ENCODE assay signal across 8 mouse cellular contexts in the genomic region with DNA sequence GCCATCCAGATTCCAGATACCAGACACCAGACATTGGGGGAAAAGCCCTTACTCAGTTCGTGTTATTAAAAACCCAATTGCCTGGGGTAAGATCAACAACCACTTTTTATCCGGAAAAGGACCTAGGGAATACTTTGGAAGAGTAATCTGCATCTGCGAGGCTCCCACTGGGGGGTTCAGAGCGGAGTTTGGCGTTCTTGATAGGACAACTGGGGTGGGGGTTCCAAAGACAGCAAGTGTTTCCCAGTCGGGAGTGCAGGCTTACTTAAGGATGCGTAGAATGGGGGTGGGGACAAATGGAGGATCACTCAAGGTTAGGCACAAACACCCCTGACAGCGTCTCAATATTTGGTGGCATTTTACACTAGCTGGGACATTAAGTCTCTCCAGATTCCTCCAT. TPM values are rescaled to one million over a fixed set of nuclear protein-coding genes. Genes with fewer than 3 reads are reported as not detected.
DNase-seq lines count a peak whose midpoint lies in the region; ATAC-seq and TF ChIP-seq lines count a peak whose summit lies in the region.

No protein-coding gene starts in this region.

- peaks cover 15% of the 10 kb centered on the region for H3K36me3 ChIP-seq in heart, embryonic 13.5 days
- H3K36me3 ChIP-seq in heart, adult 2 months (ENCODE audit: control insufficient read depth, insufficient read depth, low read length), result no peaks in the 10 kb centered on the region
- H3K36me3 ChIP-seq in forebrain, postnatal 0 days (ENCODE audit: insufficient read depth), result peaks cover 11% of the 10 kb centered on the region
- peaks cover 17% of the 10 kb centered on the region for H3K36me3 ChIP-seq in macrophage (ENCODE audit: inconsistent target)

- no peak for DNase-seq in heart, adult 2 months
- peak; percentile 21 for DNase-seq in R1 (ENCODE audit: low read depth, low spot score)
- no peak for DNase-seq in forebrain, postnatal 0 days
- DNase-seq in adrenal gland, adult 2 months, result no peak

- H3K9ac ChIP-seq in heart, embryonic 13.5 days, result peak overlapping the region; percentile 82; the same call in 1 of the 2 replicates
- no peak overlapping the region for H3K9ac ChIP-seq in heart, adult 2 months (ENCODE audit: low read depth, low read length)
- H3K9ac ChIP-seq in forebrain, postnatal 0 days, result peak overlapping the region; percentile 96; the same call in 1 of the 2 replicates

- TF ChIP-seq POLR2A in heart, adult 2 months (IDR thresholded peaks at IDR 0.05; ENCODE audit: insufficient read depth, low read depth, low read length), result no peak

- H3K4me3 ChIP-seq in heart, embryonic 13.5 days, result peak overlapping the region; percentile 70
- H3K4me3 ChIP-seq in heart, adult 2 months, result no peak overlapping the region
- peak overlapping the region; percentile 95; the same call in 1 of the 2 replicates for H3K4me3 ChIP-seq in forebrain, postnatal 0 days (ENCODE audit: low read depth, low read length)
- peak overlapping the region; percentile 73 for H3K4me3 ChIP-seq in macrophage (ENCODE audit: inconsistent target)

- intact Hi-C loops in heart, adult 2 months (cut with DNase I), result loop anchor here (5.0 kb wide), 4 partner anchors 69 to 194 kb away; partner anchors contain the start of genes Cct7, Pradc1 and Spr

- TF ChIP-seq EP300 in heart, adult 2 months (IDR thresholded peaks at IDR 0.05; ENCODE audit: insufficient read depth, low read depth, low read length), result no peak

- H3K4me1 ChIP-seq in heart, embryonic 13.5 days, result peaks cover 23% of the 10 kb centered on the region
- H3K4me1 ChIP-seq in heart, adult 2 months (ENCODE audit: control insufficient read depth, insufficient read depth, low read length), result peaks cover 2% of the 10 kb centered on the region
- 0 out of 2 replicates have a peak, but pooled peaks cover 3% of the 10 kb centered on the region for H3K4me1 ChIP-seq in forebrain, postnatal 0 days (ENCODE audit: insufficient read depth)

- no peaks in the 10 kb centered on the region for H3K79me2 ChIP-seq in heart, adult 2 months (replicated peaks; ENCODE audit: control insufficient read depth, insufficient read depth, low read length)
- peaks cover 39% of the 10 kb centered on the region; the same call in 1 of the 2 replicates for H3K79me2 ChIP-seq in macrophage (ENCODE audit: inconsistent target)

- ATAC-seq in heart, embryonic 13.5 days (ENCODE audit: extremely low read depth, insufficient number of reproducible peaks, low FRiP score, low TSS enrichment), result no peak
- ATAC-seq in forebrain, postnatal 0 days, result no peak
- no peak for ATAC-seq in megakaryocyte progenitor cell, adult 5-6 weeks (replicated peaks; ENCODE audit: poor library complexity)
- ATAC-seq in monocyte, adult 5-6 weeks (replicated peaks; ENCODE audit: insufficient number of reproducible peaks, low FRiP score, low TSS enrichment, poor library complexity, severe bottlenecking), result no peak

- no peaks in the 10 kb centered on the region for H3K9me3 ChIP-seq in heart, embryonic 13.5 days
- H3K9me3 ChIP-seq in forebrain, postnatal 0 days (ENCODE audit: low read length), result no peaks in the 10 kb centered on the region

- H3K27me3 ChIP-seq in heart, embryonic 13.5 days (replicated peaks), result peaks cover 13% of the 10 kb centered on the region
- H3K27me3 ChIP-seq in heart, adult 2 months (ENCODE audit: control insufficient read depth, insufficient read depth, low read length), result no peaks in the 10 kb centered on the region
- H3K27me3 ChIP-seq in forebrain, postnatal 0 days (ENCODE audit: insufficient read depth, low read length), result no peaks in the 10 kb centered on the region

- 13% methylated on average over 8 of the region's 8 CpGs for WGBS in heart, embryonic 13.5 days
- 39% methylated on average over 8 of the region's 8 CpGs for WGBS in heart, adult 2 months
- WGBS in forebrain, postnatal 0 days, result 13% methylated on average over 8 of the region's 8 CpGs
- WGBS in macrophage (ENCODE audit: missing documents), result 87% methylated on average over 8 of the region's 8 CpGs

- TF ChIP-seq CTCF in heart, adult 2 months (IDR thresholded peaks at IDR 0.05), result no peak
- no peak for TF ChIP-seq CTCF in forebrain, postnatal 0 days (IDR thresholded peaks at IDR 0.05; ENCODE audit: low read depth)

- peak overlapping the region; percentile 100 for H3K4me2 ChIP-seq in heart, embryonic 13.5 days
- peak overlapping the region; percentile 100 for H3K4me2 ChIP-seq in forebrain, postnatal 0 days (ENCODE audit: low read depth)

- no peak overlapping the region for H3K27ac ChIP-seq in heart, embryonic 13.5 days (replicated peaks)
- H3K27ac ChIP-seq in heart, adult 2 months, result no peak overlapping the region
- H3K27ac ChIP-seq in forebrain, postnatal 0 days (ENCODE audit: low read depth, low read length), result no peak overlapping the region
- H3K27ac ChIP-seq in macrophage, result no peak overlapping the region

RNA-seq across cellular contexts. Expression of gene Sfxn5, which starts 1.5 kb away (rescaled TPM):
- 3.3 and 4.6 TPM in 2 replicates for polyA plus RNA-seq in heart, embryonic 13.5 days (2015; fragmentation: Nextera tagmentation; extraction: Ambion mirVana)
- 1 to 10 TPM; 4.2 to 5.3 TPM for total RNA-seq in heart, adult 2 months (2021)
- polyA plus RNA-seq in heart, adult 2 months (2012; rRNA removed), result 4.9 and 5.9 TPM in 2 replicates
- total RNA-seq in forebrain, postnatal 0 days (2014; rRNA removed), result 49.9 and 55.6 TPM in 2 replicates
- 39.1 and 49.1 TPM in 2 replicates for polyA plus RNA-seq in forebrain, postnatal 0 days (2015; fragmentation: Nextera tagmentation; extraction: Ambion mirVana)
- 10 to 100 TPM in 25 of 26 experiments, 1 to 10 TPM in 1; 6.3 to 87.7 (median 36.8) TPM for total RNA-seq in macrophage (2018; cell fraction: chromatin; rRNA removed)
- 10 to 100 TPM in 12 of 26 experiments, 1 to 10 TPM in 14; 3.5 to 20.3 (median 7.5) TPM for total RNA-seq in macrophage (2018; cell fraction: cytosol; rRNA removed)
- total RNA-seq in macrophage (2018; cell fraction: nucleus; rRNA removed), result 10 to 100 TPM in 24 of 26 experiments, 1 to 10 TPM in 2; 6.9 to 51.7 (median 23.0) TPM
- polyA plus RNA-seq in macrophage (2018), result 3.8 to 11.4 TPM (median 5.9 TPM) in 3 replicates
- total RNA-seq in megakaryocyte progenitor cell, adult 5-6 weeks (2015), result 1.1 and 2.7 TPM in 2 replicates
- total RNA-seq in megakaryocyte progenitor cell, adult 5-6 weeks (2017), result 1.7 and 2.3 TPM in 2 replicates
- total RNA-seq in monocyte, adult 5-6 weeks (2017), result 3.7 to 7.3 TPM (median 4.6 TPM) in 3 replicates
- total RNA-seq in adrenal gland, adult 2 months (2021), result 10 to 100 TPM; 26.1 to 36.3 TPM
- 9.0 and 29.0 TPM in 2 replicates for polyA plus RNA-seq in adrenal gland, adult 2 months (2012; rRNA removed)

RNA-seq across cellular contexts. Expression of gene Rab11fip5, which starts 42.7 kb away (rescaled TPM):
- 38.7 and 45.2 TPM in 2 replicates for polyA plus RNA-seq in heart, embryonic 13.5 days (2015; fragmentation: Nextera tagmentation; extraction: Ambion mirVana)
- 10 to 100 TPM; 59.3 to 73.9 TPM for total RNA-seq in heart, adult 2 months (2021)
- polyA plus RNA-seq in heart, adult 2 months (2012; rRNA removed), result 41.6 and 55.0 TPM in 2 replicates
- 31.8 and 41.2 TPM in 2 replicates for total RNA-seq in forebrain, postnatal 0 days (2014; rRNA removed)
- 17.2 and 19.8 TPM in 2 replicates for polyA plus RNA-seq in forebrain, postnatal 0 days (2015; fragmentation: Nextera tagmentation; extraction: Ambion mirVana)
- 10 to 100 TPM in 24 of 26 experiments, 1 to 10 TPM in 2; 4.5 to 67.9 (median 27.2) TPM for total RNA-seq in macrophage (2018; cell fraction: chromatin; rRNA removed)
- 100 to 1,000 TPM in 1 of 26 experiments, 10 to 100 TPM in 25; 23.9 to 104 (median 44.7) TPM for total RNA-seq in macrophage (2018; cell fraction: cytosol; rRNA removed)
- 10 to 100 TPM; 15.6 to 85.3 (median 32.2) TPM for total RNA-seq in macrophage (2018; cell fraction: nucleus; rRNA removed)
- polyA plus RNA-seq in macrophage (2018), result 38.4 to 80.5 TPM (median 38.6 TPM) in 3 replicates
- total RNA-seq in megakaryocyte progenitor cell, adult 5-6 weeks (2015), result 4.2 and 4.4 TPM in 2 replicates
- total RNA-seq in megakaryocyte progenitor cell, adult 5-6 weeks (2017), result 3.1 and 5.5 TPM in 2 replicates
- 1.6 to 3.0 TPM (median 1.6 TPM) in 3 replicates for total RNA-seq in monocyte, adult 5-6 weeks (2017)
- total RNA-seq in adrenal gland, adult 2 months (2021), result 10 to 100 TPM; 22.7 to 47.7 TPM
- polyA plus RNA-seq in adrenal gland, adult 2 months (2012; rRNA removed), result 33.7 and 35.4 TPM in 2 replicates
